Mouse (Mus musculus): ENCODE results near the gene Mlec. TPM values are rescaled to one million over a fixed set of nuclear protein-coding genes. Genes with fewer than 3 reads are reported as not detected.
A peak's percentile ranks its signal among the peaks of the same experiment; 100 is the strongest.

Mlec gene
- 15.0 and 17.5 TPM in 2 replicates for polyA plus RNA-seq (2015; fragmentation: Nextera tagmentation; extraction: Ambion mirVana)

GRCm38 (mm10) chr5:115158040-115158983 is at the start of gene Mlec:
Gene Mlec, minus strand, starts transcription at chr5:115158179.
- Histone ChIP-seq H3K9ac (replicated peaks; ENCODE audit: low read depth) (peak within 1 kb of the TSS; percentile 71), H3K27me3 (replicated peaks; ENCODE audit: insufficient read depth, low read length) (no peaks in the 10 kb centered on the region), H3K4me2 (replicated peaks; ENCODE audit: low read depth, low read length) (peak within 1 kb of the TSS; percentile 94), H3K27ac (ENCODE audit: low read length) (peak within 1 kb of the TSS; percentile 95), H3K4me3 (ENCODE audit: low read depth, low read length) (peak within 1 kb of the TSS; percentile 71), H3K36me3 (ENCODE audit: insufficient read depth, low read length) (no peaks in the 10 kb centered on the region), H3K9me3 (ENCODE audit: low read length) (no peaks in the 10 kb centered on the region), H3K4me1 (ENCODE audit: insufficient read depth, low read depth, low read length) (peaks cover 24% of the 10 kb centered on the region; the same call in 1 of the 2 replicates)
- DNase-seq (ENCODE audit: low spot score) (peak; percentile 99), ATAC-seq (peak; percentile 98)
- TF ChIP-seq CTCF (IDR thresholded peaks at IDR 0.05) (peak; percentile 30), EP300 (IDR thresholded peaks at IDR 0.05) (peak; percentile 59; the same call in 1 of the 2 replicates)
- 3% methylated on average over 68 of the region's 78 CpGs for WGBS

- H3K27me3 ChIP-seq (replicated peaks; ENCODE audit: insufficient read depth, low read length), result 0 out of 2 replicates have a peak, but pooled peaks cover 4% of the 10 kb centered on the region
- ATAC-seq, result no peak
- no peaks in the 10 kb centered on the region for H3K9me3 ChIP-seq (ENCODE audit: low read length)
- no peak overlapping the region for H3K4me3 ChIP-seq (ENCODE audit: low read depth, low read length)
- 56% methylated on average over 5 of the region's 5 CpGs for WGBS
- H3K4me2 ChIP-seq (replicated peaks; ENCODE audit: low read depth, low read length), result no peak overlapping the region
- TF ChIP-seq CTCF (IDR thresholded peaks at IDR 0.05) (no peak), EP300 (IDR thresholded peaks at IDR 0.05) (no peak)
- no peaks in the 10 kb centered on the region for H3K4me1 ChIP-seq (ENCODE audit: insufficient read depth, low read depth, low read length)
- DNase-seq (ENCODE audit: low spot score), result no peak
- no peaks in the 10 kb centered on the region for H3K36me3 ChIP-seq (ENCODE audit: insufficient read depth, low read length)
- no peak overlapping the region for H3K27ac ChIP-seq (ENCODE audit: low read length)
- no peak overlapping the region for H3K9ac ChIP-seq (replicated peaks; ENCODE audit: low read depth)
These were observed 49.3 kb upstream of the Mlec start for GRCm38 (mm10) chr5:115207244-115207643.

- H3K4me3 ChIP-seq (ENCODE audit: low read depth, low read length), result peak overlapping the region; percentile 29
- 4% methylated on average over 31 of the region's 31 CpGs for WGBS
- ATAC-seq (peak; percentile 34; the same call in 1 of the 2 replicates), DNase-seq (ENCODE audit: low spot score) (no peak)
- peak overlapping the region; percentile 23; the same call in 1 of the 2 replicates for H3K9ac ChIP-seq (replicated peaks; ENCODE audit: low read depth)
- 0 out of 2 replicates have a peak, but pooled peaks cover 4% of the 10 kb centered on the region for H3K27me3 ChIP-seq (replicated peaks; ENCODE audit: insufficient read depth, low read length)
- peak overlapping the region; percentile 57 for H3K4me2 ChIP-seq (replicated peaks; ENCODE audit: low read depth, low read length)
- TF ChIP-seq CTCF (IDR thresholded peaks at IDR 0.05) (no peak), EP300 (IDR thresholded peaks at IDR 0.05) (no peak)
- no peaks in the 10 kb centered on the region for H3K9me3 ChIP-seq (ENCODE audit: low read length)
- H3K4me1 ChIP-seq (ENCODE audit: insufficient read depth, low read depth, low read length), result no peaks in the 10 kb centered on the region
- no peaks in the 10 kb centered on the region for H3K36me3 ChIP-seq (ENCODE audit: insufficient read depth, low read length)
- no peak overlapping the region for H3K27ac ChIP-seq (ENCODE audit: low read length)
These were observed 46.8 kb upstream of the Mlec start for GRCm38 (mm10) chr5:115204562-115205311.

GRCm38 (mm10) chr5:115203735-115204561 is 46.0 kb upstream of the Mlec start:
- H3K27ac ChIP-seq (ENCODE audit: low read length), result peak overlapping the region; percentile 71; the same call in 1 of the 2 replicates

GRCm38 (mm10) chr5:115194626-115195221 is 36.7 kb upstream of the Mlec start:
- Histone ChIP-seq H3K27ac (ENCODE audit: low read length) (no peak overlapping the region), H3K36me3 (ENCODE audit: insufficient read depth, low read length) (no peaks in the 10 kb centered on the region), H3K4me3 (ENCODE audit: low read depth, low read length) (peak overlapping the region; percentile 47; the same call in 1 of the 2 replicates), H3K9ac (replicated peaks; ENCODE audit: low read depth) (no peak overlapping the region), H3K4me1 (ENCODE audit: insufficient read depth, low read depth, low read length) (peaks cover 9% of the 10 kb centered on the region), H3K9me3 (ENCODE audit: low read length) (no peaks in the 10 kb centered on the region), H3K27me3 (replicated peaks; ENCODE audit: insufficient read depth, low read length) (peaks cover 30% of the 10 kb centered on the region), H3K4me2 (replicated peaks; ENCODE audit: low read depth, low read length) (peak overlapping the region; percentile 99)
- TF ChIP-seq EP300 (IDR thresholded peaks at IDR 0.05), result no peak
- TF ChIP-seq CTCF (IDR thresholded peaks at IDR 0.05), result no peak
- DNase-seq (ENCODE audit: low spot score) (no peak), ATAC-seq (no peak; the same call in 1 of the 2 replicates)
- 4% methylated on average over 12 of the region's 12 CpGs for WGBS

More at GRCm38 (mm10) chr5:115203735-115204561, 46.0 kb upstream of the Mlec start:
- TF ChIP-seq EP300 (IDR thresholded peaks at IDR 0.05) (no peak; the same call in 1 of the 2 replicates), CTCF (IDR thresholded peaks at IDR 0.05) (no peak)
- Histone ChIP-seq H3K9ac (replicated peaks; ENCODE audit: low read depth) (peak overlapping the region; percentile 23; the same call in 1 of the 2 replicates), H3K4me1 (ENCODE audit: insufficient read depth, low read depth, low read length) (no peaks in the 10 kb centered on the region), H3K27me3 (replicated peaks; ENCODE audit: insufficient read depth, low read length) (0 out of 2 replicates have a peak, but pooled peaks cover 4% of the 10 kb centered on the region), H3K4me3 (ENCODE audit: low read depth, low read length) (peak overlapping the region; percentile 29), H3K36me3 (ENCODE audit: insufficient read depth, low read length) (no peaks in the 10 kb centered on the region), H3K4me2 (replicated peaks; ENCODE audit: low read depth, low read length) (peak overlapping the region; percentile 57), H3K9me3 (ENCODE audit: low read length) (no peaks in the 10 kb centered on the region)
- peak; percentile 92 for ATAC-seq
- DNase-seq (ENCODE audit: low spot score), result peak; percentile 63
- 13% methylated on average over 23 of the region's 23 CpGs for WGBS

All from lung, postnatal 0 days (tissue).